Mouse (Mus musculus): ENCODE measurements around the gene Vps26b. TPM values are rescaled to one million over a fixed set of nuclear protein-coding genes. Genes with fewer than 3 reads are reported as not detected.

The Vps26b gene
- total and polyA plus RNA-seq, 2 experiments from 2014 or later, result 85.2 to 145 TPM

- WGBS, result 97% methylated on average over 6 of the region's 6 CpGs
- H3K4me2 ChIP-seq (ENCODE audit: low read depth, low read length, poor library complexity, severe bottlenecking), result no peak overlapping the region
- H3K9ac ChIP-seq (replicated peaks; ENCODE audit: low read length, poor library complexity, severe bottlenecking), result no peak overlapping the region
- TF ChIP-seq CTCF (IDR thresholded peaks at IDR 0.05), result no peak
- H3K4me1 ChIP-seq (ENCODE audit: insufficient read depth, low read length), result no peaks in the 10 kb centered on the region
- DNase-seq (ENCODE audit: low spot score) (no peak), ATAC-seq (ENCODE audit: low FRiP score) (no peak)
- no peak overlapping the region for H3K4me3 ChIP-seq (ENCODE audit: low read depth, low read length)
- no peaks in the 10 kb centered on the region for H3K27me3 ChIP-seq (ENCODE audit: insufficient read depth, low read length)
- no peaks in the 10 kb centered on the region for H3K9me3 ChIP-seq (ENCODE audit: low read length)
- H3K36me3 ChIP-seq (ENCODE audit: insufficient read depth, low read length), result peaks cover 42% of the 10 kb centered on the region
- H3K27ac ChIP-seq (ENCODE audit: low read depth, low read length), result no peak overlapping the region
Measured at GRCm38 (mm10) chr9:26985668-26986277, 44.1 kb downstream of the Vps26b start.

DNA sequence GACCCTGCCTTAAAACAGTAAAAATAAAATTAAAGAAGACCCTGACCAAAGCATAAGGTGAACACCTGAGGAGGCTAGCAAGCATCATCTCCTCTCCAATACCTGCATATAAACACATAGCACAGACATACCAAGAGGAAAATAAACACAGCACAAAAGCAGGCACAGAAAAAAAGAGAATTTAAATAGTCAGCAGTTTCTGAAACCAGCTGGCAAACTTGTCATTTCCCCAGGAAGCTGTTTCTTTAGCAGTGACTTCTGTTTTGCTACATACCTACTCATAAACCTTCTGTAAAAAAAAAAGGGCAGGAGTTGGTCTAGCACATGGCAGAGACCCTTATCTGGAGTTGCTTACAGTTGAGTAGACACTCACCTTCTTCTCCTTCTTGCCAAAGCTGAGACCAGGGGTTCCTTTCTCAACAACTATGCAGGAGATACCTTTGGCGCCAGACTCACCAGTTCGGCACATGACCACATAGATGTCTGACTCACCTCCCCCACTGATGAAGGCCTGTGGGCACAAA is 44.7 kb downstream of the Vps26b start:
- DNase-seq (ENCODE audit: low spot score), result no peak
- no peaks in the 10 kb centered on the region for H3K9me3 ChIP-seq (ENCODE audit: low read length)
- H3K36me3 ChIP-seq (ENCODE audit: insufficient read depth, low read length), result peaks cover 35% of the 10 kb centered on the region
- ATAC-seq (ENCODE audit: low FRiP score), result no peak
- TF ChIP-seq CTCF (IDR thresholded peaks at IDR 0.05), result no peak
- H3K4me2 ChIP-seq (ENCODE audit: low read depth, low read length, poor library complexity, severe bottlenecking), result no peak overlapping the region
- H3K9ac ChIP-seq (replicated peaks; ENCODE audit: low read length, poor library complexity, severe bottlenecking), result no peak overlapping the region
- no peaks in the 10 kb centered on the region for H3K4me1 ChIP-seq (ENCODE audit: insufficient read depth, low read length)
- no peak overlapping the region for H3K4me3 ChIP-seq (ENCODE audit: low read depth, low read length)
- WGBS, result 80% methylated on average over 2 of the region's 2 CpGs
- H3K27ac ChIP-seq (ENCODE audit: low read depth, low read length), result no peak overlapping the region
- no peaks in the 10 kb centered on the region for H3K27me3 ChIP-seq (ENCODE audit: insufficient read depth, low read length)

GRCm38 (mm10) chr9:26978776-26979175 is 51.1 kb downstream of the Vps26b start:
- H3K4me1 ChIP-seq (ENCODE audit: insufficient read depth, low read length), result no peaks in the 10 kb centered on the region
- peaks cover 44% of the 10 kb centered on the region for H3K36me3 ChIP-seq (ENCODE audit: insufficient read depth, low read length)
- H3K9ac ChIP-seq (replicated peaks; ENCODE audit: low read length, poor library complexity, severe bottlenecking), result no peak overlapping the region
- 87% methylated on average over 3 of the region's 3 CpGs for WGBS
- H3K4me2 ChIP-seq (ENCODE audit: low read depth, low read length, poor library complexity, severe bottlenecking), result no peak overlapping the region
- no peaks in the 10 kb centered on the region for H3K9me3 ChIP-seq (ENCODE audit: low read length)
- no peak overlapping the region for H3K27ac ChIP-seq (ENCODE audit: low read depth, low read length)
- no peak overlapping the region for H3K4me3 ChIP-seq (ENCODE audit: low read depth, low read length)
- DNase-seq (ENCODE audit: low spot score), result no peak
- ATAC-seq (ENCODE audit: low FRiP score), result no peak
- TF ChIP-seq CTCF (IDR thresholded peaks at IDR 0.05), result no peak
- no peaks in the 10 kb centered on the region for H3K27me3 ChIP-seq (ENCODE audit: insufficient read depth, low read length)

- peak; percentile 49 for TF ChIP-seq CTCF (IDR thresholded peaks at IDR 0.05)
- DNase-seq (ENCODE audit: low spot score), result peak; percentile 9
- H3K4me1 ChIP-seq (ENCODE audit: insufficient read depth, low read length), result no peaks in the 10 kb centered on the region
- no peak for ATAC-seq (ENCODE audit: low FRiP score)
- no peak overlapping the region for H3K4me2 ChIP-seq (ENCODE audit: low read depth, low read length, poor library complexity, severe bottlenecking)
- H3K36me3 ChIP-seq (ENCODE audit: insufficient read depth, low read length), result peaks cover 46% of the 10 kb centered on the region
- no peak overlapping the region for H3K9ac ChIP-seq (replicated peaks; ENCODE audit: low read length, poor library complexity, severe bottlenecking)
- H3K4me3 ChIP-seq (ENCODE audit: low read depth, low read length), result no peak overlapping the region
- H3K27me3 ChIP-seq (ENCODE audit: insufficient read depth, low read length), result no peaks in the 10 kb centered on the region
- 91% methylated on average over 9 of the region's 9 CpGs for WGBS
- H3K9me3 ChIP-seq (ENCODE audit: low read length), result no peaks in the 10 kb centered on the region
- H3K27ac ChIP-seq (ENCODE audit: low read depth, low read length), result no peak overlapping the region
Measured at GRCm38 (mm10) chr9:26977754-26978153, 52.1 kb downstream of the Vps26b start.

Other genes starting within 250 kb of the Vps26b start
- 2.8 TPM in 2 replicates for gene Glb1l2, start 223.6 kb downstream of the Vps26b start, total RNA-seq (2014; rRNA removed)
- 2.2 and 2.6 TPM in 2 replicates for gene Glb1l2, start 223.6 kb downstream of the Vps26b start, polyA plus RNA-seq (2015; fragmentation: Nextera tagmentation; extraction: Ambion mirVana)
- gene Glb1l3, start 169.2 kb downstream of the Vps26b start, total RNA-seq (2014; rRNA removed), result not detected in 2 replicates
- not detected in 2 replicates for gene Glb1l3, start 169.2 kb downstream of the Vps26b start, polyA plus RNA-seq (2015; fragmentation: Nextera tagmentation; extraction: Ambion mirVana)
- 0.38 TPM in 1 of 2 replicates, not detected in the other for gene Gm1110, start 107.0 kb downstream of the Vps26b start, total RNA-seq (2014; rRNA removed)
- not detected in 2 replicates for gene Gm1110, start 107.0 kb downstream of the Vps26b start, polyA plus RNA-seq (2015; fragmentation: Nextera tagmentation; extraction: Ambion mirVana)
- gene Acad8, start 30.5 kb downstream of the Vps26b start, total RNA-seq (2014; rRNA removed), result 13.9 and 19.7 TPM in 2 replicates
- gene Acad8, start 30.5 kb downstream of the Vps26b start, polyA plus RNA-seq (2015; fragmentation: Nextera tagmentation; extraction: Ambion mirVana), result 20.7 and 22.3 TPM in 2 replicates
- 48.1 and 68.6 TPM in 2 replicates for gene Thyn1, start 30.4 kb downstream of the Vps26b start, total RNA-seq (2014; rRNA removed)
- 136 and 140 TPM in 2 replicates for gene Thyn1, start 30.4 kb downstream of the Vps26b start, polyA plus RNA-seq (2015; fragmentation: Nextera tagmentation; extraction: Ambion mirVana)
- gene Ncapd3, start 110 bp upstream of the Vps26b start, total RNA-seq (2014; rRNA removed), result 20.2 and 25.4 TPM in 2 replicates
- gene Ncapd3, start 110 bp upstream of the Vps26b start, polyA plus RNA-seq (2015; fragmentation: Nextera tagmentation; extraction: Ambion mirVana), result 7.1 and 7.3 TPM in 2 replicates
- 20.6 and 37.3 TPM in 2 replicates for gene Jam3, start 125.4 kb upstream of the Vps26b start, total RNA-seq (2014; rRNA removed)
- 28.8 and 29.2 TPM in 2 replicates for gene Jam3, start 125.4 kb upstream of the Vps26b start, polyA plus RNA-seq (2015; fragmentation: Nextera tagmentation; extraction: Ambion mirVana)